Mouse (Mus musculus) brain, embryonic 14.5 days (tissue): ENCODE data around the gene D130052B06Rik.

Experiments used
- CTCF ChIP-seq: fragments of 200-500 bp; IDR thresholded peaks from 2 replicates; pipeline ENCODE4 v1.5.1; 2012; ENCODE audit warnings: inconsistent platforms, mild to moderate bottlenecking, moderate library complexity, borderline replicate concordance; ENCODE audit not compliant: insufficient read depth, insufficient read length; ENCODE audit errors: extremely low read depth
- POLR2A ChIP-seq: fragments of 200-500 bp; IDR thresholded peaks from 2 replicates; pipeline ENCODE4 v1.6.1; 2012; ENCODE audit warnings: mild to moderate bottlenecking, inconsistent platforms, borderline replicate concordance; ENCODE audit not compliant: poor library complexity, insufficient read depth, insufficient read length, severe bottlenecking; ENCODE audit errors: extremely low read depth

DNA sequence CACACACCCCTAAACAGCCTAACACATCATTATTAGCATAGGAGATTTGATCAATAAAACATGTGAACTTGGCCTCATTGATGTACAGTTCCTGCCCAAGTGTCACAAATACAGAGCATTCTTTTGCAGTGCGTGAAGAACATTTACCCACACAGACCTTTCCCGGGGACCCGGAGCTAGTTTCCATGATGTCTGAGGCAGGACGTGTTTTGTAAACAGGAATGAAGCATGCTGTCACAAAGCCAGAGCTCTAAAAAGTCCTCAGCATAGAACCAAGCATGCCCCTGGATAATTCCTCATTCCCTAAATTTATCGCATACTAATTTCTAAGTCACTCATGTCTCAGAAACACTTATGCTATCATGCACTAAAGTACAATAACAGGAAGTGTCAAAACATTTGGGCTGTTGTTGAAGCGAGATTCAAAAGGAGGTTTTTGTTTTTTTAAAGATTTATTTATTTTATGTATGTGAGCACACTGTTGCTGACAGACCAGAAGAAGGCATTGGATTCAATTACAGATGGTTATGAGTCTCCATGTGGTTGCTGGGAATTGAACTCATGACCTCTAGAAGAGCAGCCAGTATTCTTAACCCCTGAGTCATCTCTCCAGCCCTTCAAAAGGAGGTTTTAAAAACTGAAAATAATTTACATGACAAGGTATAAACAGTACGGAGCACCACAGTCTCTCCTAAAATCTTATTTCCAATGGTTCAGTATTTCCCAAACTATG, 56.9 kb downstream of the D130052B06Rik start:
- TF ChIP-seq CTCF (no peak), POLR2A (no peak)
